Mouse (Mus musculus) erythroblast, embryonic 14.5 days (primary cell): ENCODE results near the gene Spocd1.

Experiments
- GATA1 ChIP-seq: IDR thresholded peaks from 2 replicates; pipeline ENCODE4 v1.6.1; 2012; ENCODE audit warnings: low read length, inconsistent platforms, mixed read lengths
- TAL1 ChIP-seq: IDR thresholded peaks from 3 replicates; pipeline ENCODE4 v1.6.1; 2012; ENCODE audit warnings: low read length, inconsistent platforms, mixed read lengths

DNA sequence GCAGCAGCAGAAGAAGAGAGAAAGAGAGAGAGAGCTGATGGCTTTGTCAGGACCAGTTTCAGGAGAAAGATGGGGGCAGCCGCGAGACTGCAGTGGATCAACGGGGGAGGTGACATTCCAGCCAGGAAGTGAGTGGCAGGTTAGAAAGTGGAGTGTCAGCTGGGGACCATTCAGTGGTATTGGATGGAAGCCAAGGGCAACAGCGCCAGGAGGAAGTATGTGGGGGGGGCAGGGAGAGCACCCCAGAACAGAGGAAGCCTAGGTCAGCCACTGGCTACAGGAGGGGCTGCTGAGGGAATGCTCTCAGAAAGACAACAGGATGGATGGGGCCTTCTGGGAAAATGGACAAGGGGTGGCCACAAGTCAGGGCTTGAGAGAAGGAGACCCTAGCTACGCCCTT is 72.7 kb downstream of the Spocd1 start:
- TF ChIP-seq GATA1 (no peak), TAL1 (no peak)
